Mouse (Mus musculus) heart, postnatal 36 days (tissue): ENCODE measurements around the gene Pigw. TPM values are rescaled to one million over a fixed set of nuclear protein-coding genes. Genes with fewer than 3 reads are reported as not detected.
"Not testable (repeated sequence)": the region's sequence is repeated elsewhere in the genome, so short reads cannot be mapped to it uniquely, and the experiment has no call there.

ENCODE experiments used
- DNase-seq, 2 experiments: peaks; one replicate each; pipeline ENCODE4 v3.0.0; 2021 to 2022
- intact Hi-C: fragments of 180-260 bp; cut with DNase I; formaldehyde crosslinking; loops from one replicate; pipeline ENCODE4 v1.15.1; 2025
- total RNA-seq, 2 experiments: library from RNA; stranded (reverse); gene quantifications; 2 replicates each; pipeline ENCODE4 v1.2.3; 2021

The Pigw gene
- total RNA-seq, 2 experiments from 2014 or later = 4.7 to 7.6 TPM

GRCm38 (mm10) chr11:84880971-84881370 lies 886 bp upstream of the Pigw start:
- intact Hi-C loops = loop anchor here (2.0 kb wide), 1 partner anchor 14 kb away; no protein-coding TSS in a partner anchor
- DNase-seq = no peak

- intact Hi-C loops = loop anchor here (2.0 kb wide), 1 partner anchor 14 kb away; no protein-coding TSS in a partner anchor
- peak; percentile 55 to 69 for DNase-seq
These were observed 428 bp upstream of the Pigw start for GRCm38 (mm10) chr11:84880465-84880961.

- intact Hi-C loops = no loop called here
These were observed 896 bp downstream of the Pigw start for GRCm38 (mm10) chr11:84879007-84879771.

GRCm38 (mm10) chr11:84876020-84876419 lies 4.1 kb downstream of the Pigw start:
- DNase-seq, intact Hi-C loops: not testable (repeated sequence)

More at GRCm38 (mm10) chr11:84879007-84879771, 896 bp downstream of the Pigw start:
- no peak for DNase-seq

GRCm38 (mm10) chr11:84873042-84873833 lies 6.8 kb downstream of the Pigw start:
- intact Hi-C loops = no loop called here
- no peak for DNase-seq

- intact Hi-C loops = loop anchor here (2.0 kb wide), 2 partner anchors 43 to 51 kb away; partner anchors contain the start of gene Dhrs11
- DNase-seq = no peak
These were observed 8.5 kb downstream of the Pigw start for GRCm38 (mm10) chr11:84871548-84872069.

- no peak for DNase-seq
- intact Hi-C loops = loop anchor here (2.0 kb wide), 2 partner anchors 42 to 50 kb away; partner anchors contain the start of gene Dhrs11
These were observed 9.0 kb downstream of the Pigw start for GRCm38 (mm10) chr11:84871046-84871445.

- intact Hi-C loops = loop anchor here (2.0 kb wide), 2 partner anchors 42 to 50 kb away; partner anchors contain the start of gene Dhrs11
- peak; percentile 91 to 98 for DNase-seq
These were observed 9.6 kb downstream of the Pigw start, which contains the start of gene Ggnbp2 for GRCm38 (mm10) chr11:84870337-84871043. Gene Ggnbp2, minus strand, starts transcription at chr11:84870817.

- intact Hi-C loops = loop anchor here (2.0 kb wide), 2 partner anchors 41 to 49 kb away; partner anchors contain the start of gene Dhrs11
- peak; percentile 84 to 87 for DNase-seq
These were observed 10.4 kb downstream of the Pigw start for GRCm38 (mm10) chr11:84869537-84870232.

GRCm38 (mm10) chr11:84868786-84869259 lies 11.3 kb downstream of the Pigw start:
- intact Hi-C loops = no loop called here
- DNase-seq = no peak

GRCm38 (mm10) chr11:84867586-84867985 lies 12.5 kb downstream of the Pigw start:
- intact Hi-C loops = loop anchor here (2.0 kb wide), 1 partner anchor 13 kb away; the partner anchor contains the start of genes Myo19 and Pigw
- no peak for DNase-seq

GRCm38 (mm10) chr11:84865268-84865667 lies 14.8 kb downstream of the Pigw start:
- DNase-seq = no peak
- intact Hi-C loops = no loop called here

- intact Hi-C loops = no loop called here
- DNase-seq = no peak
These were observed 24.8 kb downstream of the Pigw start for GRCm38 (mm10) chr11:84855285-84855684.

GRCm38 (mm10) chr11:84847475-84848090 lies 32.5 kb downstream of the Pigw start:
- DNase-seq = no peak
- intact Hi-C loops = no loop called here

GRCm38 (mm10) chr11:84846741-84847474 lies 33.2 kb downstream of the Pigw start:
- intact Hi-C loops = no loop called here
- DNase-seq = no peak

GRCm38 (mm10) chr11:84839330-84839729 lies 40.8 kb downstream of the Pigw start:
- DNase-seq = no peak
- intact Hi-C loops = no loop called here

- not testable (repeated sequence) for DNase-seq
- intact Hi-C loops = loop anchor here (2.0 kb wide), 1 partner anchor 41 kb away; the partner anchor contains the start of gene Ggnbp2
These were observed 50.6 kb downstream of the Pigw start for GRCm38 (mm10) chr11:84829495-84829894.
